Mouse (Mus musculus) urinary bladder, postnatal 25 days (tissue): ENCODE measurements around the gene Cntd1.
"Not testable (repeated sequence)": the region's sequence is repeated elsewhere in the genome, so short reads cannot be mapped to it uniquely, and the experiment has no call there.

ENCODE experiments used
- DNase-seq: peaks from one replicate; pipeline ENCODE4 v3.0.0; 2022; ENCODE audit warnings: low spot score

The Cntd1 gene

GRCm38 (mm10) chr11:101330961-101331360 lies 52.1 kb downstream of the Cntd1 start:
- DNase-seq = not testable (repeated sequence)

- DNase-seq = no peak
Measured at GRCm38 (mm10) chr11:101332537-101332936, 53.7 kb downstream of the Cntd1 start.

- no peak for DNase-seq
Measured at GRCm38 (mm10) chr11:101334023-101334422, 55.2 kb downstream of the Cntd1 start.

DNA sequence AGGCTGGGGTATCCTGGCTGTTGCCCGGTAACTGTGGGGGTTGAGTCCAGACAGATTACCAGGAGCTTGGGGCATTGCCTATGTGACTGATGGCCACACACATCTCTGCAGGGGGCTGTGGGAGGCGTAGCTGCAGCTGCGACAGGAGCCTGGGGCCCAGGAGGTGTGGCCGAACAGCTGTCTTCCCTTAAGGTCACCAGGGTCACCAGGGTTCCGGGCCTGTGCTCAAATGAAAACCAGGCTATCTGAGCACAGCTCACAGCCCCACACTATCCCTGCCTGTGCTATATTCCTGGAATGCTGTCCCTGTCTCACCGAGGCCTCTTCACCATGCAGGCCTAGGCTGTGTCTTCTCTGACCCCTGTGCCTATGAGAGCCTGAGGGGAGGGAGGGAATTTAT lies 55.7 kb downstream of the Cntd1 start:
- no peak for DNase-seq

GRCm38 (mm10) chr11:101335685-101336084 lies 56.9 kb downstream of the Cntd1 start:
- DNase-seq = no peak

DNA sequence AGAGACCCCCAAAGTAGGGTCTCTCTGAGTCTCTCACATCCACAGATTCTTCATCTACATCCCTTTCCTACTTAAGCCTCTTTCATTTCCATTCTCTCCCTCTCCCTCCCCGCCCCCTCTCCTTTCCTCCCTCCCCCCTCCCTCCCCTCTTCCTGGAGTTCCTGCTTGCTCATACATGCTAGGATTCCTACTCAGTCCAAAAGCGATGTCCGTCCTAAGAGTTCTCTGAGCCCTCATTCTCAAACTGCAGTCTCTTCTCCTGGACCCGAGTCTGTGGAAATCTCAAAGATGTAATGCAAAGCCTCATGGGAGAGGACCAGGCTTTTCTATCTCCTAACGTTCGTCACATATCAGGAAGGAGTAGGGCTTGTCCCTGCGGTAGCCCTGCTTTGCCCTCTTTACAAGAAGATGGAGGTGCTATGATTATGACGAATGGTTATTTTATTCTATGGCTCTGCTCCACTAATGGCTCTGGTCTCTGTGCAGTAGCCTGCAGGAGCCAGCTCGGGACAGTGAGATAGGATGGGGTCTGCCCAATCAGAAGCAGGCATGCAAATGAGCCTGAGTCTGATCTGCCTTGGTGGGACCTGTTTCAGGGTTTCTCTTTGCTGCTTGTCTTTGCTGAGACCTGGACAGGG lies 59.4 kb downstream of the Cntd1 start:
- DNase-seq = no peak
